Mouse (Mus musculus): ENCODE data around the gene Sesn1. TPM values are rescaled to one million over a fixed set of nuclear protein-coding genes. Genes with fewer than 3 reads are reported as not detected.

Sesn1 gene
- polyA plus RNA-seq (2014; fragmentation: Nextera tagmentation; extraction: Ambion mirVana): 55.3 and 61.5 TPM in 2 replicates

DNA sequence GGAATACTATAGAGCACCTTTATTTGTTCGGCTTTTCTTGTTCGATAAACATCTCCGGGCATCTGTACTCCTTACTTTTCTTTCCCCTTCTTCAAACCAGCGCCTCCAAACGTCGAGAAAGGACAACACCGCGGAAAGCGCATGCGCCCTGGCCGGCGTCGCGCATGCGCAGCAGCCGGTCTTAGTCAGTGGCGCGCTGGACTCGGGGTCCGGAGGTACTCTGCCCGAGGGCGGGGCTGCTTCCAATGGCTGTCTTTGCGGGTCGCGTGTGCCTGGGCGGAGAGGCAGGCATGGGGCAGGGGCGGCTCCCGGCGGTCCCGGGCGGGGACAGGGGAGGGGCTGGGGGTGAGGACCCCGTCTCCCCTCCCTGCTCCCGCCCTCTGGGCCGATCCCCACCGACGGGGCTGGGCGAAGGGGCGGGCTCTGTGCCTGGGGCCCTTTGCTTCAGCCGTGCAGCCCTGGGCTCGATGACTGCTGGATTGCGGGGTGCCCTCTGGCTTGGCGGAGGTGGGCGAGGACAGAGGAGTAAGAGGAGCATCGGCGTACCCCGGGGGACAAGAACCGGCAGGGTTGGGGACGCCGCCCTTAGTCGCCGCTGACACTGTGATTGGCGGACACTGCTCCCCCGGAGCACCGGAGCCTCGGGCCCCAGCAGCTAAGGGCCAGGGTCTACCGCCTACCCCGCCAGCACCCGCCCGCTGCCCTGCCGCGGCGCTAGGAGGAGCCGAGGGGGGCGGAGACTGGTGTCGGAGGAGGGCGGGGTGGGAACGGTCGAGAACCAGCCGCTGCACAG is at the start of gene Sesn1, which contains the start of gene Cep57l1:
Gene Sesn1, plus strand, starts transcription at position 165 of the 793 bp plus-strand sequence.
Gene Cep57l1, minus strand, starts transcription at position 101 of the 793 bp plus-strand sequence.
- Histone ChIP-seq H3K9ac (ENCODE audit: low read length) (peak within 1 kb of the TSS; percentile 81), H3K36me3 (ENCODE audit: control insufficient read depth, insufficient read depth, low read length) (no peaks in the 10 kb centered on the region), H3K4me1 (ENCODE audit: control insufficient read depth, insufficient read depth, low read length) (peaks cover 22% of the 10 kb centered on the region), H3K4me3 (ENCODE audit: low read depth, low read length) (peak within 1 kb of the TSS; percentile 75), H3K27me3 (replicated peaks; ENCODE audit: control insufficient read depth, insufficient read depth, low read length) (no peaks in the 10 kb centered on the region), H3K9me3 (replicated peaks; ENCODE audit: control insufficient read depth, low read length) (no peaks in the 10 kb centered on the region), H3K27ac (ENCODE audit: low read depth, low read length) (peak within 1 kb of the TSS; percentile 94), H3K4me2 (ENCODE audit: low read length) (peak within 1 kb of the TSS; percentile 68)
- ATAC-seq (peak; percentile 95), DNase-seq (ENCODE audit: low spot score) (peak; percentile 95)
- under 1% methylated on average over 67 of the region's 69 CpGs for WGBS

DNA sequence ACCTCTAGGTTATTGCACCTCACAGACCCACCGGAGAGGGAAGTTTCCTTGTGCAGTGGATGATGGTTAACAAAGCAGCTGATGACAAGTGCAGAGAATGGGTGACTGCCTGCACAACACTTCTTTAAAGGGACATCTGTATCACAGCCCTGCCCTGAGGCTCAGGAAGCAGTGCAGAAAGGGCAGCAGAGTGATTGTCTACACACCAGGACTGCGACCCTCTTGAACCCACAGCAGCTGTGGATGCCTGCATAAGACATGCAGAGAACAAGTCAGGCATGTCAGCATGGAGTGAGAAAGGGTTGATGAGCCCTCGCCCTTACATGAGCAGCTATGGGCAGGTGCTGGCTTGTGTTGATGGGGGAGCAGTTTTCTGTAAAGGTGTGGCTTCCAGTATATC is 48.9 kb upstream of the Sesn1 start:
- no peak overlapping the region for H3K4me3 ChIP-seq (ENCODE audit: low read depth, low read length)
- H3K27me3 ChIP-seq (replicated peaks; ENCODE audit: control insufficient read depth, insufficient read depth, low read length): no peaks in the 10 kb centered on the region
- H3K4me2 ChIP-seq (ENCODE audit: low read length): no peak overlapping the region
- no peak for DNase-seq (ENCODE audit: low spot score)
- no peak overlapping the region for H3K9ac ChIP-seq (ENCODE audit: low read length)
- ATAC-seq: no peak
- 85% methylated on average over 3 of the region's 3 CpGs for WGBS
- H3K9me3 ChIP-seq (replicated peaks; ENCODE audit: control insufficient read depth, low read length): no peaks in the 10 kb centered on the region
- no peaks in the 10 kb centered on the region for H3K4me1 ChIP-seq (ENCODE audit: control insufficient read depth, insufficient read depth, low read length)
- no peak overlapping the region for H3K27ac ChIP-seq (ENCODE audit: low read depth, low read length)
- H3K36me3 ChIP-seq (ENCODE audit: control insufficient read depth, insufficient read depth, low read length): no peaks in the 10 kb centered on the region

DNA sequence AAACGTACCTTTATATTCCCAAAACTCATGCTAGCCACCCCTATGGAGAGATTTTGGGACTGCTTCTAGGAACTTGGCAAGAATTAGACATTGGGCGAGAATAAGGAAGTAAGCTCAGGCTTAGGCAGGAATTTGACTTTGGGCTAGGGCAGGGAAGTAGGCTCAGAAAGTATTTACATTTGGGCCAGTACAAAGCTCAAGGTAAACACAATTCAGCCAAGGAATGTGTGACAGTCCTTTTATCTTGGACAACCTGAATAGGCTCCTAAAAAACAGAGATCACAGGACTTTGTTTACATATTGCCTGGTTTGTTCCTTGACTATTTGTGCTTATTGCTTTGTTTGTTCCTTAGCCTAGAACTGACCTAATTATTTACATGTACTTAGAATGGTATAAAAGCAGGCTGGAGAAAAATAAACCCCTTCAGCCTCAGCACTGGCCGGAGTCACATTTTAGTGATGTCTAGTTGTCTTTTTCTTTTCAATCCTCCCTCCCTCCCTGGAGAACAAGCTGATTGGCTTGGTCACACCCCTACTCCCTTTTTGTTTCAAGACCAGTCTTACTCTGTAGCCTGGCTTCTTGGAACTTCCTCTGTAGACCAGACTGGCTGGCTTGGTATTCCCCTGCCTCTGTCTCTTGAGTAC is 45.9 kb upstream of the Sesn1 start:
- H3K4me1 ChIP-seq (ENCODE audit: control insufficient read depth, insufficient read depth, low read length): no peaks in the 10 kb centered on the region
- H3K27ac ChIP-seq (ENCODE audit: low read depth, low read length): no peak overlapping the region
- H3K27me3 ChIP-seq (replicated peaks; ENCODE audit: control insufficient read depth, insufficient read depth, low read length): no peaks in the 10 kb centered on the region
- H3K4me2 ChIP-seq (ENCODE audit: low read length): no peak overlapping the region
- no peak overlapping the region for H3K4me3 ChIP-seq (ENCODE audit: low read depth, low read length)
- H3K9ac ChIP-seq (ENCODE audit: low read length): no peak overlapping the region
- WGBS: 78% methylated on average over 3 of the region's 3 CpGs
- H3K9me3 ChIP-seq (replicated peaks; ENCODE audit: control insufficient read depth, low read length): no peaks in the 10 kb centered on the region
- ATAC-seq (no peak), DNase-seq (ENCODE audit: low spot score) (no peak)
- no peaks in the 10 kb centered on the region for H3K36me3 ChIP-seq (ENCODE audit: control insufficient read depth, insufficient read depth, low read length)

- ATAC-seq (no peak), DNase-seq (ENCODE audit: low spot score) (no peak)
- no peaks in the 10 kb centered on the region for H3K36me3 ChIP-seq (ENCODE audit: control insufficient read depth, insufficient read depth, low read length)
- H3K27ac ChIP-seq (ENCODE audit: low read depth, low read length): no peak overlapping the region
- H3K4me1 ChIP-seq (ENCODE audit: control insufficient read depth, insufficient read depth, low read length): no peaks in the 10 kb centered on the region
- no peak overlapping the region for H3K4me3 ChIP-seq (ENCODE audit: low read depth, low read length)
- 90% methylated on average over 4 of the region's 4 CpGs for WGBS
- no peaks in the 10 kb centered on the region for H3K9me3 ChIP-seq (replicated peaks; ENCODE audit: control insufficient read depth, low read length)
- no peak overlapping the region for H3K4me2 ChIP-seq (ENCODE audit: low read length)
- no peaks in the 10 kb centered on the region for H3K27me3 ChIP-seq (replicated peaks; ENCODE audit: control insufficient read depth, insufficient read depth, low read length)
- no peak overlapping the region for H3K9ac ChIP-seq (ENCODE audit: low read length)
Observed at GRCm38 (mm10) chr10:41765586-41765985, 44.1 kb upstream of the Sesn1 start.

- Histone ChIP-seq H3K4me1 (ENCODE audit: control insufficient read depth, insufficient read depth, low read length) (no peaks in the 10 kb centered on the region), H3K27ac (ENCODE audit: low read depth, low read length) (no peak overlapping the region), H3K27me3 (replicated peaks; ENCODE audit: control insufficient read depth, insufficient read depth, low read length) (no peaks in the 10 kb centered on the region), H3K9me3 (replicated peaks; ENCODE audit: control insufficient read depth, low read length) (no peaks in the 10 kb centered on the region), H3K4me3 (ENCODE audit: low read depth, low read length) (no peak overlapping the region), H3K36me3 (ENCODE audit: control insufficient read depth, insufficient read depth, low read length) (no peaks in the 10 kb centered on the region), H3K4me2 (ENCODE audit: low read length) (no peak overlapping the region), H3K9ac (ENCODE audit: low read length) (no peak overlapping the region)
- no peak for ATAC-seq
- peak; percentile 5 for DNase-seq (ENCODE audit: low spot score)
- WGBS: 90% methylated on average over 4 of the region's 4 CpGs
Observed at GRCm38 (mm10) chr10:41766280-41766679, 43.5 kb upstream of the Sesn1 start.

DNA sequence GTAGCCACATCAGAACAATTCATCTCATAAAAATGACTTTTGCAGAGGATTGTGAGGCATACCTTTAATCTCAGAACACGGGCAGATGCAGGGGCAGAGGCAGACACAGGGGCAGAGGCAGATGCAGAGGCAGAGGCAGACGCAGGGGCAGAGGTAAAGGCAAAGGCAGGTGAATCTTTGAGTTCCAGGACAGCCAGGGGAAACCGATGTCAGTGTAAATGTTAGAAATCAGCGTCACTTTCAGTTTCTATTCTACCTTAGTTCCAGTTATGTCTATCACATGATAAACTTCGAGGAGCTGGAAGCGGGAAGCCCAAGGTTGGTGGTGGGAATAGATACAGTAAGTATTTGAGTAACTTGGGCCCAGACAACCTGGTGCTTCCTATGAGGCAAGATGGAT is 42.5 kb upstream of the Sesn1 start:
- H3K9ac ChIP-seq (ENCODE audit: low read length): no peak overlapping the region
- no peak for ATAC-seq
- no peak overlapping the region for H3K4me2 ChIP-seq (ENCODE audit: low read length)
- H3K27ac ChIP-seq (ENCODE audit: low read depth, low read length): no peak overlapping the region
- 95% methylated on average over 6 of the region's 6 CpGs for WGBS
- H3K9me3 ChIP-seq (replicated peaks; ENCODE audit: control insufficient read depth, low read length): no peaks in the 10 kb centered on the region
- no peaks in the 10 kb centered on the region for H3K4me1 ChIP-seq (ENCODE audit: control insufficient read depth, insufficient read depth, low read length)
- H3K27me3 ChIP-seq (replicated peaks; ENCODE audit: control insufficient read depth, insufficient read depth, low read length): no peaks in the 10 kb centered on the region
- no peak for DNase-seq (ENCODE audit: low spot score)
- H3K4me3 ChIP-seq (ENCODE audit: low read depth, low read length): no peak overlapping the region
- H3K36me3 ChIP-seq (ENCODE audit: control insufficient read depth, insufficient read depth, low read length): no peaks in the 10 kb centered on the region

DNA sequence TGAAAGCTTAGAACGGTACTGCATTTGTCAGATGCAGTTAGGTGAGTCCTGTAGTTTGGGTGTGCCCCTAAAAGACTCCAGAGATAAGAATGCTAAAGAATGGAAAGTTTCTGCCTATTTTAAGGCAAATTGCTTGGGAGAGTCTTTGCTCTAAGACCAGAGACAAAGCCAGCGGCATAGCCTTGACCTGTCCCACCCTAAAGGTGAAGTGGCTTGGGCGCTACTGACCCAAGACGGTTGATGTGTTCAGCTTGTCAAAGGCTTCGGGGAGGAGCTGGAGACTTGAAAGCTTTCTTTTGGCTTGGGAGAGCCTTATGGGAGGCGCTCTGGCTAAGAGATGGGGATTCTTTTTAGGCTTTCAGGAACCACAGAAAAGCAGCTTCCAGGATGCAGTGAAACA is 17.4 kb upstream of the Sesn1 start:
- DNase-seq (ENCODE audit: low spot score) (no peak), ATAC-seq (no peak)
- Histone ChIP-seq H3K27ac (ENCODE audit: low read depth, low read length) (no peak overlapping the region), H3K4me1 (ENCODE audit: control insufficient read depth, insufficient read depth, low read length) (no peaks in the 10 kb centered on the region), H3K9me3 (replicated peaks; ENCODE audit: control insufficient read depth, low read length) (peaks cover 9% of the 10 kb centered on the region; the same call in 1 of the 2 replicates), H3K4me2 (ENCODE audit: low read length) (no peak overlapping the region), H3K36me3 (ENCODE audit: control insufficient read depth, insufficient read depth, low read length) (peaks cover 2% of the 10 kb centered on the region; the same call in 1 of the 2 replicates), H3K9ac (ENCODE audit: low read length) (no peak overlapping the region), H3K4me3 (ENCODE audit: low read depth, low read length) (no peak overlapping the region), H3K27me3 (replicated peaks; ENCODE audit: control insufficient read depth, insufficient read depth, low read length) (no peaks in the 10 kb centered on the region)
- 93% methylated on average over 6 of the region's 6 CpGs for WGBS

DNA sequence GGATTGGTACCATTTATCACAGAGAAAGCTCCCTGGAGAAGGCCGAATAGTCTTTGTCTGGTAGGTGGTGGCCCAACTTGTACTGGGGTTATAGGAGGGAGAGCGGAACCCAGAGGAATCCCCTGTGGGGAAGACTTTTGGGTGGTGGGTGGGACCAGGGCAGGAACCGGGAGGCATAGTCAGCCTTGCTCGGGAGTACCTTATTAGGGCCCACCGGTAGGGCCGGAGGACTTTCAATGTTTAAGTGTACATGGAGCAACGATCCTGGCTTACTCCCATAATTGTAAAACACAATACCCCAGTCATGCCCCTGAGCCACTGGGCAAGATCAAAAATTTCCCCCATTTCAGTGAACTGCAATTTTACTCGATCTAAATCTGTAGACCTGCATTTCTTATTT is 12.5 kb upstream of the Sesn1 start:
- no peaks in the 10 kb centered on the region for H3K27me3 ChIP-seq (replicated peaks; ENCODE audit: control insufficient read depth, insufficient read depth, low read length)
- no peak overlapping the region for H3K27ac ChIP-seq (ENCODE audit: low read depth, low read length)
- H3K4me3 ChIP-seq (ENCODE audit: low read depth, low read length): no peak overlapping the region
- H3K4me1 ChIP-seq (ENCODE audit: control insufficient read depth, insufficient read depth, low read length): no peaks in the 10 kb centered on the region
- peaks cover 6% of the 10 kb centered on the region; the same call in 1 of the 2 replicates for H3K9me3 ChIP-seq (replicated peaks; ENCODE audit: control insufficient read depth, low read length)
- ATAC-seq: no peak
- no peak overlapping the region for H3K4me2 ChIP-seq (ENCODE audit: low read length)
- H3K36me3 ChIP-seq (ENCODE audit: control insufficient read depth, insufficient read depth, low read length): peaks cover 35% of the 10 kb centered on the region; the same call in 1 of the 2 replicates
- no peak overlapping the region for H3K9ac ChIP-seq (ENCODE audit: low read length)
- 97% methylated on average over 8 of the region's 8 CpGs for WGBS
- DNase-seq (ENCODE audit: low spot score): no peak

DNA sequence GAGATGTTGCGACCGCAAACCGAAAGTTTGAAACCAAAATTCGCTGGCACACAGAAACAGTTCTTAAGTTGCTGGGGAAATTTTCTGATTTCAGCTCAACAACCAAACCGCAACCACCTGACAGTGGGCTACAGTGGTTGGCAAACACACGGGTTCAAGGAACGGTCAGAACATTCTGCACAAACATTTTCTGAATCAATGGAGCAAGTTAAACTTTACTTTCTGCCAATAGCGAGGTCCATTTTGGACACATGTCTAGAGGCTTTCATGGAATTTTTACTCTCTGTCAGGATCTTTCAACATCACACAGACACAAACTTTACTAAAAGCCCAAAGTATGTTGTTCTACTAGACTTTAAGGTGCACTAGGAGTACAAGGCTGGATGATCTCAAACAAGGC is 6.3 kb upstream of the Sesn1 start:
- 98% methylated on average over 8 of the region's 8 CpGs for WGBS
- peaks cover 31% of the 10 kb centered on the region; the same call in 1 of the 2 replicates for H3K36me3 ChIP-seq (ENCODE audit: control insufficient read depth, insufficient read depth, low read length)
- H3K4me1 ChIP-seq (ENCODE audit: control insufficient read depth, insufficient read depth, low read length): no peaks in the 10 kb centered on the region
- no peak overlapping the region for H3K4me3 ChIP-seq (ENCODE audit: low read depth, low read length)
- no peaks in the 10 kb centered on the region for H3K27me3 ChIP-seq (replicated peaks; ENCODE audit: control insufficient read depth, insufficient read depth, low read length)
- no peak overlapping the region for H3K4me2 ChIP-seq (ENCODE audit: low read length)
- DNase-seq (ENCODE audit: low spot score) (no peak), ATAC-seq (no peak)
- 0 out of 2 replicates have a peak, but pooled peaks cover 10% of the 10 kb centered on the region for H3K9me3 ChIP-seq (replicated peaks; ENCODE audit: control insufficient read depth, low read length)
- no peak overlapping the region for H3K9ac ChIP-seq (ENCODE audit: low read length)
- H3K27ac ChIP-seq (ENCODE audit: low read depth, low read length): no peak overlapping the region

Measured in forebrain, embryonic 14.5 days (tissue).